Mouse (Mus musculus): ENCODE measurements around the gene Gm45799. TPM values are rescaled to one million over a fixed set of nuclear protein-coding genes. Genes with fewer than 3 reads are reported as not detected.
A peak's percentile ranks its signal among the peaks of the same experiment; 100 is the strongest.

Gene Gm45799
- 7.9 and 9.7 TPM in 2 replicates for polyA plus RNA-seq (2015; fragmentation: Nextera tagmentation; extraction: Ambion mirVana)

GRCm38 (mm10) chr7:105640233-105640893 is at the start of gene Gm45799, which contains the start of gene Arfip2:
TSS of gene Gm45799 (plus strand) at chr7:105640552.
TSS of gene Arfip2 (minus strand) at chr7:105640416.
- peak; percentile 96 for ATAC-seq
- peaks cover 21% of the 10 kb centered on the region for H3K4me1 ChIP-seq (ENCODE audit: control insufficient read depth, insufficient read depth, low read depth, low read length)
- WGBS, result under 1% methylated on average over 45 of the region's 45 CpGs
- H3K9ac ChIP-seq (ENCODE audit: low read depth, low read length), result peak within 1 kb of the TSS; percentile 87
- no peaks in the 10 kb centered on the region for H3K9me3 ChIP-seq (ENCODE audit: control insufficient read depth, low read length)
- H3K27ac ChIP-seq (ENCODE audit: low read depth, low read length), result peak within 1 kb of the TSS; percentile 90
- peak within 1 kb of the TSS; percentile 85 for H3K4me2 ChIP-seq (ENCODE audit: low read length)
- H3K4me3 ChIP-seq (ENCODE audit: low read length), result peak within 1 kb of the TSS; percentile 72
- H3K36me3 ChIP-seq (ENCODE audit: control insufficient read depth, insufficient read depth, low read length), result peaks cover 15% of the 10 kb centered on the region
- H3K27me3 ChIP-seq (replicated peaks; ENCODE audit: control insufficient read depth, insufficient read depth, low read length), result no peaks in the 10 kb centered on the region

DNA sequence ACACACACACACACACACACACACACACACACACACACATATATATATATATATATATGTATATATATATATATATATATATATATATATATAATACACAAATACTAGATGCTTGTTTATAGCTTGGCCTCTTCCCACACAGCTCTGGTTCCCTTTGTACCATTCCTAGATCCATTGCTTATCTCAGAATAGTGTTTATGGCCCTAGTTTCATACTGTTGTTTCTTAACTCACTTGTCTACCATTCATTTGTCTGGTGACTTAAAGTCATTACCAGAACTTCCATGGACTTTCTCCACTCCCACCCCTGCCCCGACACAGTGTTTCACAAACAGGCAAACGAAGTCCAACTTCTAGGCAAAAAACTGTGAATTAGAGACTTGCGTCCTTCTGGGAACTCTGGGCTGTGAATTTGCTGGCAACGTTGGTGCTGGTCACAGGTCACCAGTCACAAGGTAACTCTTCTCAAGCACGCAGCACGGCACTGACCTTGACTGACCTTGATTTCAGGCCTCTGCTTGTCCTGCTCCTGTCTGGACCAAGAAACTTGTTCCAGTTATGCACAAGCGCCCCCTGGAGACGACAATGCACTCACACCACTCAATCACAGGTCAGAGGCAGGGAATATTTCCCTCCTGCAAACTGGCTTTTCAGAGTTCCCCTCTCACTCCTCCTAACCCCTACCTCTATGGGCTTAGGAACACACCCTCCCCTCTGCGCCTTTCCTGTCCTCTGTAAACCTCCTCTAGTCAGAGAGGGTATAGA is 37.3 kb upstream of the Gm45799 start:
- Histone ChIP-seq H3K4me3 (ENCODE audit: low read length) (no peak overlapping the region), H3K36me3 (ENCODE audit: control insufficient read depth, insufficient read depth, low read length) (no peaks in the 10 kb centered on the region), H3K9ac (ENCODE audit: low read depth, low read length) (no peak overlapping the region), H3K4me1 (ENCODE audit: control insufficient read depth, insufficient read depth, low read depth, low read length) (no peaks in the 10 kb centered on the region), H3K27ac (ENCODE audit: low read depth, low read length) (no peak overlapping the region), H3K4me2 (ENCODE audit: low read length) (no peak overlapping the region), H3K9me3 (ENCODE audit: control insufficient read depth, low read length) (no peaks in the 10 kb centered on the region; the same call in 1 of the 2 replicates), H3K27me3 (replicated peaks; ENCODE audit: control insufficient read depth, insufficient read depth, low read length) (no peaks in the 10 kb centered on the region)
- peak; percentile 68; the same call in 1 of the 2 replicates for ATAC-seq
- 36% methylated on average over 9 of the region's 9 CpGs for WGBS

GRCm38 (mm10) chr7:105608467-105608866 is 31.9 kb upstream of the Gm45799 start:
- Histone ChIP-seq H3K4me3 (ENCODE audit: low read length) (no peak overlapping the region), H3K36me3 (ENCODE audit: control insufficient read depth, insufficient read depth, low read length) (peaks cover 38% of the 10 kb centered on the region), H3K9ac (ENCODE audit: low read depth, low read length) (no peak overlapping the region), H3K9me3 (ENCODE audit: control insufficient read depth, low read length) (no peaks in the 10 kb centered on the region; the same call in 1 of the 2 replicates), H3K4me2 (ENCODE audit: low read length) (no peak overlapping the region), H3K4me1 (ENCODE audit: control insufficient read depth, insufficient read depth, low read depth, low read length) (no peaks in the 10 kb centered on the region), H3K27ac (ENCODE audit: low read depth, low read length) (no peak overlapping the region), H3K27me3 (replicated peaks; ENCODE audit: control insufficient read depth, insufficient read depth, low read length) (no peaks in the 10 kb centered on the region)
- ATAC-seq, result no peak
- 92% methylated on average over 3 of the region's 3 CpGs for WGBS

DNA sequence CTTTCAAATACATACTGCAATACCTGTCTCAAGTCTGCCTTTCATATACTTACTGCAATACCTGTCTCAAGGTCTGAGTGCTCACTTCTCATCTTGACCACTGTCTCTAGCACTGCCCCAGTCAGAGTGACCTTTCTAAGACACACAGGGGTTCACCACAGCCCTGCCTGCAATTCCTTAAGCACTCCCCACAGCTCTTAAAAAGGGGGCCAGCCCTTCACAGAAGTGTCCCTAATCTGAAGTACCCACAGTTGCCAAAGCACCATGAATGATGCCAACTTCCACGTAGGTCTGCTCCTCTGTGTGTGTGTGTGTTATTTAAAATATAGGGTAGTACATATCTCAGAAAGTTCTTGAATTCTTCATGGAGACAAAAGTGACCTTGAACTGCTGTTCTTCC is 28.6 kb upstream of the Gm45799 start:
- no peaks in the 10 kb centered on the region for H3K27me3 ChIP-seq (replicated peaks; ENCODE audit: control insufficient read depth, insufficient read depth, low read length)
- H3K9me3 ChIP-seq (ENCODE audit: control insufficient read depth, low read length), result no peaks in the 10 kb centered on the region
- H3K4me2 ChIP-seq (ENCODE audit: low read length), result no peak overlapping the region
- H3K4me3 ChIP-seq (ENCODE audit: low read length), result no peak overlapping the region
- WGBS, result 100% methylated on average over 1 of the region's 1 CpGs
- no peak overlapping the region for H3K27ac ChIP-seq (ENCODE audit: low read depth, low read length)
- H3K36me3 ChIP-seq (ENCODE audit: control insufficient read depth, insufficient read depth, low read length), result peaks cover 60% of the 10 kb centered on the region
- H3K4me1 ChIP-seq (ENCODE audit: control insufficient read depth, insufficient read depth, low read depth, low read length), result no peaks in the 10 kb centered on the region
- no peak for ATAC-seq
- no peak overlapping the region for H3K9ac ChIP-seq (ENCODE audit: low read depth, low read length)

- Histone ChIP-seq H3K4me2 (ENCODE audit: low read length) (no peak overlapping the region), H3K4me3 (ENCODE audit: low read length) (no peak overlapping the region), H3K36me3 (ENCODE audit: control insufficient read depth, insufficient read depth, low read length) (peaks cover 81% of the 10 kb centered on the region), H3K4me1 (ENCODE audit: control insufficient read depth, insufficient read depth, low read depth, low read length) (no peaks in the 10 kb centered on the region), H3K27ac (ENCODE audit: low read depth, low read length) (no peak overlapping the region), H3K27me3 (replicated peaks; ENCODE audit: control insufficient read depth, insufficient read depth, low read length) (no peaks in the 10 kb centered on the region), H3K9me3 (ENCODE audit: control insufficient read depth, low read length) (no peaks in the 10 kb centered on the region), H3K9ac (ENCODE audit: low read depth, low read length) (no peak overlapping the region)
- 93% methylated on average over 1 of the region's 1 CpGs for WGBS
- ATAC-seq, result no peak
These were observed 26.0 kb upstream of the Gm45799 start for GRCm38 (mm10) chr7:105614400-105614799.

DNA sequence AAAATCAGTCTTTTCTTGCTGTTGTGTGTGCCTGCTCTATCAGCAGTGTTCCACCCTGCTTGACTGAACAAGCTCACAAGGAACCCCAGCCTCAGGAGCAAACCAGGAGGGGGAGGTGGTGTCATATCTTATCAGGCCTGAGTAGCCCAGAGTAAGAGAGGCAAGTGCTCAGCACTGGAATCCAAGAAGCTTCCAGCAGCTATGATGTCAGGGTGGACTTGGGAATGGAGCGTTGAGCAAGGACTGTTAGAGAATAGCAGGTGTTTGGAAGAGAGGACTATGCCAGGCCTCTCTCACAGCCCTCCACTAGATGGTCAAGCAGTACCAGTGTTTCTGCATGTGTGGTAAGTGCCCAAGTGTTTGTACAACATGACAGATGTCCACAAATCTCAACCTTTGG is 24.6 kb upstream of the Gm45799 start:
- peaks cover 78% of the 10 kb centered on the region for H3K36me3 ChIP-seq (ENCODE audit: control insufficient read depth, insufficient read depth, low read length)
- ATAC-seq, result no peak
- H3K4me3 ChIP-seq (ENCODE audit: low read length), result no peak overlapping the region
- no peaks in the 10 kb centered on the region for H3K4me1 ChIP-seq (ENCODE audit: control insufficient read depth, insufficient read depth, low read depth, low read length)
- H3K9ac ChIP-seq (ENCODE audit: low read depth, low read length), result no peak overlapping the region
- H3K27ac ChIP-seq (ENCODE audit: low read depth, low read length), result no peak overlapping the region
- WGBS, result 91% methylated on average over 1 of the region's 1 CpGs
- H3K9me3 ChIP-seq (ENCODE audit: control insufficient read depth, low read length), result no peaks in the 10 kb centered on the region
- no peak overlapping the region for H3K4me2 ChIP-seq (ENCODE audit: low read length)
- H3K27me3 ChIP-seq (replicated peaks; ENCODE audit: control insufficient read depth, insufficient read depth, low read length), result no peaks in the 10 kb centered on the region

GRCm38 (mm10) chr7:105616561-105616960 is 23.8 kb upstream of the Gm45799 start:
- no peak overlapping the region for H3K4me3 ChIP-seq (ENCODE audit: low read length)
- no peaks in the 10 kb centered on the region for H3K9me3 ChIP-seq (ENCODE audit: control insufficient read depth, low read length)
- H3K4me2 ChIP-seq (ENCODE audit: low read length), result no peak overlapping the region
- no peaks in the 10 kb centered on the region for H3K4me1 ChIP-seq (ENCODE audit: control insufficient read depth, insufficient read depth, low read depth, low read length)
- H3K36me3 ChIP-seq (ENCODE audit: control insufficient read depth, insufficient read depth, low read length), result peaks cover 71% of the 10 kb centered on the region
- no peak for ATAC-seq
- no peaks in the 10 kb centered on the region for H3K27me3 ChIP-seq (replicated peaks; ENCODE audit: control insufficient read depth, insufficient read depth, low read length)
- H3K27ac ChIP-seq (ENCODE audit: low read depth, low read length), result no peak overlapping the region
- WGBS, result 93% methylated on average over 6 of the region's 6 CpGs
- H3K9ac ChIP-seq (ENCODE audit: low read depth, low read length), result no peak overlapping the region

GRCm38 (mm10) chr7:105617810-105618209 is 22.5 kb upstream of the Gm45799 start:
- Histone ChIP-seq H3K4me2 (ENCODE audit: low read length) (no peak overlapping the region), H3K9ac (ENCODE audit: low read depth, low read length) (no peak overlapping the region), H3K36me3 (ENCODE audit: control insufficient read depth, insufficient read depth, low read length) (peaks cover 65% of the 10 kb centered on the region), H3K27me3 (replicated peaks; ENCODE audit: control insufficient read depth, insufficient read depth, low read length) (no peaks in the 10 kb centered on the region), H3K9me3 (ENCODE audit: control insufficient read depth, low read length) (no peaks in the 10 kb centered on the region), H3K4me1 (ENCODE audit: control insufficient read depth, insufficient read depth, low read depth, low read length) (no peaks in the 10 kb centered on the region), H3K27ac (ENCODE audit: low read depth, low read length) (no peak overlapping the region), H3K4me3 (ENCODE audit: low read length) (no peak overlapping the region)
- no peak for ATAC-seq
- 95% methylated on average over 22 of the region's 22 CpGs for WGBS

DNA sequence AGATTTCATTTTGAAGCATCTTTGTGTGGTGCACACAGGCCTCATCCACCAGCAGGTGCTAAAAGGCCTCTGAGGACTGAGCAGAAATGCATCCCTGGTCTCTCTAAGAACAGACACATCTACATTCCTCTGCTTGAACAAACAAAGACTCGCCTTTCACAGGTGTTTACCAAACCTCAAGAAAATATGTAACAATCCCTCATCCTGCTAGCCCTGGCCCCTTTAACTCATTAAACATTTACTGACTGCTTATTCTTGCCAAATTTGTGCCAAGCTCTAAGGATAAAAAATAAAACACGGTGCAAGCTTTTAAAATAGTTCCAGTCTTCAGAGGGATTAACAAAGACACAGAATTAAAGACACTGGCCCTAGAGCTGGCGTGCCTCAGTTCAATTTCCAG is 20.7 kb upstream of the Gm45799 start:
- H3K36me3 ChIP-seq (ENCODE audit: control insufficient read depth, insufficient read depth, low read length), result peaks cover 64% of the 10 kb centered on the region
- 77% methylated on average over 3 of the region's 3 CpGs for WGBS
- no peaks in the 10 kb centered on the region for H3K4me1 ChIP-seq (ENCODE audit: control insufficient read depth, insufficient read depth, low read depth, low read length)
- no peak overlapping the region for H3K27ac ChIP-seq (ENCODE audit: low read depth, low read length)
- H3K9ac ChIP-seq (ENCODE audit: low read depth, low read length), result no peak overlapping the region
- ATAC-seq, result no peak
- no peak overlapping the region for H3K4me2 ChIP-seq (ENCODE audit: low read length)
- H3K9me3 ChIP-seq (ENCODE audit: control insufficient read depth, low read length), result no peaks in the 10 kb centered on the region
- no peak overlapping the region for H3K4me3 ChIP-seq (ENCODE audit: low read length)
- H3K27me3 ChIP-seq (replicated peaks; ENCODE audit: control insufficient read depth, insufficient read depth, low read length), result no peaks in the 10 kb centered on the region

Data from hindbrain, embryonic 16.5 days (tissue).